Mouse (Mus musculus) spleen, postnatal 4 days (tissue): ENCODE results near the gene Dynlrb1.
A peak's percentile ranks its signal among the peaks of the same experiment; 100 is the strongest.

ENCODE experiments used
- DNase-seq, 2 experiments: peaks; one replicate each; pipeline ENCODE4 v3.0.0; 2022; ENCODE audit warnings: low spot score in 2 of 2

Gene Dynlrb1

GRCm38 (mm10) chr2:155236362-155236992, at the start of gene Dynlrb1:
Dynlrb1 (plus strand) TSS chr2:155236533.
- peak; percentile 97 to 99 for DNase-seq

GRCm38 (mm10) chr2:155207419-155207818, 28.9 kb upstream of the Dynlrb1 start:
- peak in 1 of 2 experiments; percentile 18 for DNase-seq

DNA sequence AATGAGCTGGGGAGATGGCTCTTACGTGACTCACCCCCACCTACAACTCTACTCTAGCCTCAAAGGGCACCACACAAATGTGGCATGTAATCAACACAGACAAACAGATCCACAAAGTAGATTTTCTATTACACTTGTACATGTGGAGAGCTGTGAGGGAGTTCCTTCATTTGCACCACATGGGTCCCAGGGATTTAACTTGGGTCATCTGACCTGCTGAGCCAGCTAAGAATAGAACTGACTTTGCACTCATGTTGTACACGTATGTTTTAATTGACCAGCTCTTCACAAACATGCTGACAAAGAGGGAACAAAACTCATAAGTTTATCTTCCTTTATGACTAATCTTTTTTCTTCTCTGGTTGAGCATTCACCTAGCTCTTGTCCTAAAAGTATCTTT, 13.2 kb upstream of the Dynlrb1 start:
- DNase-seq = no peak

DNA sequence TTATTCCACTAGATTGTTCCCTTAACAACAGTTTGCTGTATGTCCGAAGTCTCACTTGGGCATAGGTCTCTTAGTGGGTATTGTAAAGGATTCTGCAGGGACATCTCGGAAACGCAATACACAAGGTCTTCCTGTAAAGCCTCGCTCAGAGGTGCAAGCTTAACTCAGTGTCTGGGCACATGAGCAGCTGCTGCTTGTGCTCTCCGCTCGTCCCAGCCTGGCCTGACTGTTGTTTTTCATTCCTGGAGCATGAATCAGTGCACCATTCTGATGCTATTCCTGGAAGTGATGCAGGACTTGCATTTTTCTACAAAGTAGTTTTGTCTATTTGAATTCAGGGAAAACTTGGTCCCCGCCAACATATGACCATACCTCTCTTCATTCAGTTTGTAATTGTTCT, 11.6 kb upstream of the Dynlrb1 start:
- no peak for DNase-seq

- DNase-seq = no peak
Observed at GRCm38 (mm10) chr2:155235746-155236361, 479 bp upstream of the Dynlrb1 start.

GRCm38 (mm10) chr2:155237276-155237675, 943 bp downstream of the Dynlrb1 start:
- no peak for DNase-seq

DNA sequence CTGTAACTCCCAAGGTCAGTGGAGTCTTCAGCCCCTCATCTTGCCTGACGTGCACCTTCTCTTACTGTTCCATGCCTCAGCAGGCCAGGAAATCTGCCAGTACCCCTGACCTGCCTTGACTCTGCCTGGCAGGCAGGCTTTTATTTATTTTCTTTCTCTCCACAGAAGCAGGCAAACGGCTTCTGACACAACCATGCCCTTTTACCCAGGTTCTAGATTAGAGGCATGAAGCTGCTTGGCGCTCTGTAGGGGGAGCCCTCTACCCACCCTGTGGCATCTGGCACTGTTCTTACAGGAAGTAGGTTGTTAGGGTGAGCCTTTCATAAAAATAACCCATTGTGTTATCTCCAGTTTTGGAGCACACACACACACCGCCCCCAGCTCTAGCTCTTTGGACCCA, 4.6 kb downstream of the Dynlrb1 start:
- DNase-seq = no peak

DNA sequence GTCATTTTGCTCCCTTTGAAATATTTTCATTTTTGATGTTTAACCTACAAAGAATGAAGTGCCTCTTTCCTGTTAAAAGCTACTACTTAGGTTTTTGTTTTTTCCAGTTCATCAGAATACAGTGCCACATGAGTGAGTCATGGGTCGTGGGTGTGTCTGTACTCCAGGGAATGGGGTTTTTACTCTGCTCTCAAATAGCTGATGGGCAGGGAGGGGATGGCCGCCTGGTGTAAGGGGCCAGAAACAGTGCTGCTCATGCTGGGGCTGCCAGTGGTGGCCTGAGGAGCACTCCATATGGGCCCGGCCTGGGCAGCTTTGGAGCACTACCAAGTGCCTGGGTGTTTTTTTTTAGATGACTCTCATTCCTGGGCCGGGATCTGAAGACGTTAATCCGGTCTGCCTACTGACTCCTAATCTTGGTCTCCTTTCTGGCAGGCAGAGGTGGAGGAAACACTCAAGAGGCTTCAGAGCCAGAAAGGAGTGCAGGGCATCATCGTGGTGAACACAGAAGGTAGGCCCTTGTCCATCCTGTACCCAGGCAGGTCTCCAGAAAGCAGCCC, 6.0 kb downstream of the Dynlrb1 start:
- DNase-seq = no peak

GRCm38 (mm10) chr2:155246231-155246630, 9.9 kb downstream of the Dynlrb1 start:
- no peak for DNase-seq

DNA sequence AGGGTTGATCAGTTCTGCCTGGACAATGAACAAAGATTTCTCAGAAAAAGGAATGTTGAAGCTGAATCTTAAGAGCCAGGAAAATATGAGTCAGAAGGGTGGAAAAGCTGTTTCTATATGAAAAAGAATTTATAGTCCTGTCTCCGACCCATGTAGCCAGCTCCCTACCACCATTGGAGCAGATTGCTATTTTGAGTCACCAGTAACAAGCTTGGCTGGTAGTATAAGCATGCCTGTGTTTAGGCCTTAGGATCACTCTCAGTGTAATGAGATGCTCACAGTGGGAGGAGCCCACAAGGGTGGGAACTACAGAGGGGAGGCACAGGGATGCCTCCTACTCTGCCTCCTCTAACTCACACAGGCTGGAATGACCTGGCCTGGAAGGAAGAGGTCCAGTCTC, 11.9 kb downstream of the Dynlrb1 start:
- DNase-seq = no peak

GRCm38 (mm10) chr2:155248718-155249117, 12.4 kb downstream of the Dynlrb1 start:
- no peak for DNase-seq

GRCm38 (mm10) chr2:155249588-155249987, 13.3 kb downstream of the Dynlrb1 start:
- no peak for DNase-seq

GRCm38 (mm10) chr2:155265526-155265925, 29.2 kb downstream of the Dynlrb1 start:
- no peak for DNase-seq

DNA sequence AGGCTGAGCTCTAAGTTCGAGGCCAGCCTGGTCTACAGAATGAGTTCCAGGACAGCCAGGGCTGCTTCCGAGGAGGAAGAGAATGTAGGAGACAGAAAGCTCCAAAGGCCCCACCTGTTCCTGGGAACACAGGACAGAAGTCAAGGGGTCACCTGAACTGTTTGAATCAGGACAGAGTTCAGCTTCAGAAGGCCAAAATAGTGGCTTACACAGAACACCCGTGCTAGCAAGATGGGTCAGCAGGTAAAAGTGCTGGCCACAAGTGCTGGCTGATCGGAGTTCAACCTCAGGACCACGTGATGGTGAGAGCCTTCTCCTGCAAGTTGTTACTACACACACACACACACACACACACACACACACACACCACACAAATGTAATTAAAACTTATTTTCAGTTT, 30.6 kb downstream of the Dynlrb1 start:
- DNase-seq = no peak

DNA sequence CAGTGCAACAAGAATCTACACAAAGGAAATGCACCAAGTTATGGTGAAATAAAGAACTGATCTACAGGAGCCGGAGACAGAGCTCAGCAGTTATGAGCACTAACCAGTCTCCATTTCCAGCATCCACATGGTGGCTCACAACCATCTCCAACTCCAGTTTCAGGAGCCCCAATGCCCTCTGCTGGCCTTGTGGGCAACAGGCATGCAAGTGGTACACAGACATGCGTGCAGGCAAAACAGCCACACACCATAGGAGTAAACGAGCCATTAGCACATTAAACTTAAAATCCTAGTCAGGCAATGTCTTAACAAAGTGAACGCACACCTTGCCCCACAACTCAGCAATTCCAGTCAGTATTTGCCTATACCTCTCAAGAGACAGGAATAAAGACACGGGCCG, 35.6 kb downstream of the Dynlrb1 start:
- no peak for DNase-seq

DNA sequence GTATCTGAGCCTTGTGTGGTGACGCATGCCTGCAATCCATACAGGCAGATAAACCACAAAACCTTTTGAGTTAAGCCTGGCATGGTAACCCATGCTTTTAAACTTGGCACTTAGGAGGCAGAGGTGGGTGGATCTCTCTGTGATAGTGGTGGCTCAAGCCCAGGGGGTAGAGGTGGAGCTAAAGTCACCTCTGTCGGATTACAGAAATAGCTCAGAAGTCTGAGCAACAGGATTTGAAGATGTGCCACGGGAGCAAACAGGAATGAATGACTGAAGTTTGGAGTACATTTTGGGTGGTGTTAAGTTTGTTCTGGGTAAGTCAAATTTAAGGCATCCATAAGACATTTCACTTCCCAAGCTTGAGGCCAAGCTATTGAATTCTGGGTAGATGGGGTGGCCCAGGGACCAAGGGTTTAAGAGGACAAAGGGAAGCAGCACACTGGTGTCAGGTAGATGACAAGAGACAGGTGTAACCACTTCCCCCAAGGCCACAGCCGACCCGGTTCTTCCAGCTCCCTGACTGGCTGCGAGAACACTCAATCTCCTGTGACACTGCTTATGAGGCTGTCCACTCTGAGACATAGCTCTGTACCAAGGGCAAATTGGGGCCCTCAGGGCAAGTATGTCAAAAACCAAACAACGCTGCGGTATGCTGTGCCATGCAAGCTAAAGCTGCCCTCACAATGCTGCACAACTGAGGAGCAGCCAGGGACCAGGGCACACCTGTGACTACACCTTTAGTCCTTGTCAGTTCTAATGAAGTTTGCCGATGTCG, 36.2 kb downstream of the Dynlrb1 start:
- no peak for DNase-seq

DNA sequence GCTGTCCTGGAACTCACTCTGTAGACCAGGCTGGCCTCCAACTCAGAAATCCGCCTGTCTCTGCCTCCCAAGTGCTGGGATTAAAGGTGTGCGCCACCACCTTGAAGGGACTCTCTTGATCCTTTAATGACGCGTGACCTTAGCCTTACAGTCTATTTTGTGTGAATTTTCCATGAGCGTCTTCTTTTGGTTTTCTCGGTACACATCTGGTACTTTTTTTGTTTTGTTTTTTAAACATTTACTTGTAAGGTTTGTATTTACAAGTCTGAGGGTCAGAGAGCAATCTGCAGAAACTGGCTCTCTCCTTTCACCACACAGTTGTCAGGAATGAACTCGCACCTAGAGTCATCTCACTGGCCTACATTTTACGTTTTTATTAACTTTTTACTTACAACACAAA, 37.3 kb downstream of the Dynlrb1 start:
- DNase-seq = no peak

GRCm38 (mm10) chr2:155276195-155276594, 39.9 kb downstream of the Dynlrb1 start, which contains the start of gene Map1lc3a:
Map1lc3a (plus strand) TSS chr2:155276297.
- peak; percentile 91 to 95 for DNase-seq

DNA sequence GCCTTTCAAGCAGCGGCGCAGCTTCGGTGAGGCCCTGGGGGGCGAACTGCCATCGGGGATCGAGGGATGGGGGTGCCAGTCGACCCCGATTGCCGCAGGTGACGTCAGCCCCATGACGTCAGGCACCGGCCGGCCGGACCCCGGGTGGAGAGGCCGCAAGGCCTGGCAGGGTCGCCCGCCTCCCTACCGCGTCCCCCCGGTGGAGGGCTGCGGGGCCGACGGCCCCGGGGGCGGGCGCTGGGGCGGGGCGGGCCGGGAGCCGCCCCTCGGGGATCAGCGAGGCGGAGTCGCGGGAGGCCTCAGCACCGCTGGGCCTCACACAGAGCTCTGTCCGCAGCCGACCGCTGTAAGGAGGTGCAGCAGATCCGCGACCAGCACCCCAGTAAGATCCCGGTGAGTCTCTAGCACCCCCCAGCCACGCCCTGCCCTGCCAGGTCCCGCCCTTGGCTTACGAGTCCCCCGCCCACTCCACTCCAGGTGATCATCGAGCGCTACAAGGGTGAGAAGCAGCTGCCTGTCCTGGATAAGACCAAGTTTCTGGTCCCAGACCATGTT, 40.4 kb downstream of the Dynlrb1 start:
- DNase-seq = peak; percentile 57 to 79

DNA sequence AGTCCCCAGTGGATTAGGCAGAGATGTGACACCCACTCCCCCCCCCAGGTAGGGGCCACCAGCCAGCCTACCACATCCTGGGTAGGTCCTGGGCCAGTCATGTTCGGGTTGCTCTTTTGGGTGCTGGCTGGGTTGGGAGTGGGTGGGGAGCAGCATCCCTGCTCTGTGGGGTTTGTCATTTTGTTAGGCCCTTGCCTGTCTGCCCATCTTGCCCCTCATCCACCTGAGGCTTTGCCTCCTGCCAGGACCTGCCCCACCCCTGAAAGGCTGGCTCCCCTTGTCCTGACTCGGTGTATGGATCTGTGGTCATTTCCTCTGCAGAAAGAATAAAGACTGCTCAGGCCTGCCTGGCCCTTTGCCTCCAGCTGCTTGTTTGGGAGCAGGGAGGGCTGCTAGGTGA, 41.4 kb downstream of the Dynlrb1 start:
- no peak for DNase-seq

DNA sequence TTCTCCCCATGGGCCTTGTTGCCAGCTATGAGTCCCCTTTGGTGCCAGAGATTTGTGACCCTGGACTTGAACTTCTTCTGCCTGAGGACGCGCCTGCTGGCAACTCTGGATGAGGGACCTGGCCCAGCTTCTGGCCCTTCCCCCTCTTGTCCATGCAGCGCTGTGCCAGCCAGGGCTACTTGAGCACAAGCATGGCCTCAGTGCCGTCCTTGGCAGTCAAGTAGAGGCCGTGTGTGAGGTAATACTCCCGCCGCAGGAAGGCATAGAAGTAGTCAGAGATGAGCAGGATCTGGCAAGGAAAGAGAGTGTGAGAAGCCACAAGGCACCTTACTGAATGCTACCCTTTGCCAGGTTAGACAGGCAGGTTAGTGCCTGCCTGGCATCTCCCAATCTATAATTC, 42.0 kb downstream of the Dynlrb1 start:
- no peak for DNase-seq

GRCm38 (mm10) chr2:155279163-155279562, 42.8 kb downstream of the Dynlrb1 start:
- no peak for DNase-seq
